ENCODE assay signal across 8 mouse cellular contexts in the genomic region with DNA sequence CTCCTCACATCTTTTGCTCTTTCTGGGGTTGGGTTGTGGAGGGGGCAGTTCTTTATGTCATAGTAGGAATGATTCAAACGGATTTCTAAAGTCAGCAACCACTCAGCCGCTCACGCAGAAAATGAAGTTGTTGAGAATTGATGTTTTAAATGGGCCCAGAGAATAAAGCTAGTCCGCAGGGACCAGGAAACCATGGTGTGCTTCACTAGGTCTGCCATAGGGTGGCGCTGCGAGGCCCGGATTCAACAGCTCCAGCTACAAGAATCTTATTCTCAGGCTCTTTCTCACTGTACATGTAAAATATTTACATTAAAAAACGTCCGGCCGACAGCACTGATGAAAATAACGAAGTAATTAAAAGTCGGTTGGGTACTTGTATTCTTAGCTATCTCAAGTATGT.
DNase-seq lines count a peak whose midpoint lies in the region.

No protein-coding gene starts in this region.

- peak; percentile 3 for DNase-seq in adrenal gland, adult 2 months
- no peak for DNase-seq in adrenal gland, adult 8-10 months
- DNase-seq in urinary bladder, postnatal 14 days (ENCODE audit: low spot score): peak; percentile 36
- no peak for DNase-seq in urinary bladder, postnatal 10 days (ENCODE audit: low spot score)
- peak; percentile 43 to 60 for DNase-seq in frontal cortex, postnatal 25 days (ENCODE audit: low spot score in 2 of 2)
- peak; percentile 12 for DNase-seq in left cerebral cortex, adult 11 months (ENCODE audit: low spot score)
- DNase-seq in neural tube, embryonic 10.5 days (ENCODE audit: extremely low spot score, low spot score): peak; percentile 61
- DNase-seq in thymus, postnatal 14 days: no peak

Comparison
In these comparisons a context has a peak if more than half of its experiments do, and no peak if none do; other contexts are left out.
1. DNase-seq: peak in adrenal gland, adult 2 months (single experiment), urinary bladder, postnatal 14 days (single experiment), frontal cortex, postnatal 25 days (2 of 2), left cerebral cortex, adult 11 months (single experiment) and neural tube, embryonic 10.5 days (single experiment); none in adrenal gland, adult 8-10 months (single experiment), urinary bladder, postnatal 10 days (single experiment) and thymus, postnatal 14 days (single experiment).